Mouse (Mus musculus): ENCODE results near the gene Adam12. TPM values are rescaled to one million over a fixed set of nuclear protein-coding genes. Genes with fewer than 3 reads are reported as not detected.

The Adam12 gene
- total RNA-seq, 2 experiments from 2014 or later = 4.6 to 6.9 TPM

DNA sequence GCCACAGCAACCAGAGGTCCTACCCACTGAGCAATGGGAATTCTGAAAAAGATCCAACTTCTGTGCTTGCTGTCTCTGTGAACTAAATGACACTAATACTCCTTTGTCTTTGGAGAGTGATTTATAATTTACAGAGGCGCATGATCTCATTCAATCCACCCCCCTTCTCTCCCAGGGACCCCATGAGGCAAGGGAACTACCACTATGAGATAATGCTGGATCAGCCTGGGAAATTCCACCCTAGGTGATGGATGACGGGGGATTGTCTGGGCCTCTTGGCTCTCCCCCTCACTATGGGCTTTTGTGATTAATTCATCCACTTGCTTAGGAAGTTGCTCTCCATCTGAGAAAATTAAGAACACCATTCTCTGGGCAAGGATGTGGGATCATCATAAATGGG lies 274.1 kb downstream of the Adam12 start:
- intact Hi-C loops (cut with DNase I; ENCODE audit: low total_unique reads) = loop anchor here (5.0 kb wide), 1 partner anchor 269 kb away; no protein-coding TSS in a partner anchor
- DNase-seq = no peak

DNA sequence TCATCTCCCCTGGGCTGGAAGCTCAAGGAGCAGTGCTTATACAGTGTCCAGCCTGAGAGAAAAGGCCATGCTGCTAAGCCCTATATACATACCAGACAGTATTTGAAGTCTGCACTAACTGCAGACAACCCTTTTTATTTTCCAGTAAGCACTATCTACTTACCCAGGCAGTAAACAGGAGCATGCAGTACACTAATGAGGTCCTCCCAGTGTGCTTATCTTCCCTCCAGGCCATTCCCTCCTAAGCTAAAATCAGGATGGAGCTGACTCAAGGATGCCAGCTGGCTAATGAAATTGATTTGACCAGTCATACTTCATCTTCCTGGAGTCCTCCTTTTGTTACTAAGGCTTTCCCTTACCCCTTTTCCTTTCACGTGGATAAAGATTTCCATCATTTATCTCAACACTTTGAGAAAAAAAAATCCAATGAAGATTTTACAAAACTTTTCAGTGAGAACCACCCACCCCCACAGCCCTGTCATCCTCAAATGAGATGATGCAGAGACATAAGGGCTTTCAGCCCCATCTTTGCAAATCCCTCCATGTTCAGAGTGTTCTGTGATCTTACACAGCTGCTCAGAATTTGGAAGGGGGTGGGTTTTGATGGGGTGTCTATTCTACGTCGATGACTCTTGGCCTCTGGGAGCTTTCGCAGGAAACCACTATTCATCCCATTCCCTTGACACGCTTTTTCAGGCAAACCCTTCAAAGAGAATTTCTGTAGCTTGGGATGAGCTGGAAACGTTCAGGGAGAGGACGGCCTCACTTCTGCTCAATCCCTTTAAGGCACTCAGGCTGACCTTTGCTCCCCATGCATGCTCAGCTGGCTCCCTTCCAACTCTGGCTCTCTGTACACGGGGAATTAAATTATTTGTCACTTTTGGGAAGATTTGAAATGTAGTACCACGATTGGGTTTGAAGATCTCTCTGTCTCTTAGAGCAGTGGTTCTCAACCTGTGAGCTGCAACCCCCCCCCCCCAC lies 277.5 kb downstream of the Adam12 start:
- intact Hi-C loops (cut with DNase I; ENCODE audit: low total_unique reads) = loop anchor here (5.0 kb wide), 1 partner anchor 273 kb away; no protein-coding TSS in a partner anchor
- peak; percentile 15 for DNase-seq

- DNase-seq = no peak
- intact Hi-C loops (cut with DNase I; ENCODE audit: low total_unique reads) = no loop called here
These were observed 280.0 kb downstream of the Adam12 start for GRCm38 (mm10) chr7:133951777-133952545.

GRCm38 (mm10) chr7:133947360-133947759 lies 284.6 kb downstream of the Adam12 start:
- no peak for DNase-seq
- intact Hi-C loops (cut with DNase I; ENCODE audit: low total_unique reads) = no loop called here

DNA sequence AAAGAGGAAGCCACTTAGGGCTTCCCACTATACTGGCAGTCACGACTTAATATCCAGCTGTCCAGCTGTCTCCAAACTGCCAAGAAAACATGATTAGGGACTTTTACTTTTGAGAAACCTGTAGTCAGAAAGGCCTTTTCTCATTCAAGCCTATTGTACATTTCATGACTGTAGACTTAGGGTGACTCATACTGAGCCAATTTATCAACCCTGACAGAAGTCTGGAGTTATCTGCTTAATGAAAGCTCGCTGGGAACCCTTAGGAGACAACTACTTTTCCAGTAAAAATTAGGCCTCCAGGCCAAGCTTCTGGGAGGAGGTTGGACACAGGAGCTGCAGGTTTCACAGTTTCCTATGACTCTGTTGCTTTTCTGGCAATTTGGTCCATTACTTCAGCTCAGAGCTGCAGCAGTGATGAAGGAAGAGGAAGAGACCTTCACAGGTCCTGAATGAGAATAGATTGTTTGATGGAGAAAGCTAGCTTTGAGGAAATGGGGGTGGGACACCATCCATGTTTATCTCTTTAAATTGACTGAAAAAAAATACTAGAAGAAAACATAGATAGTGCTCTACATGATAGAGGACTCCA lies 285.1 kb downstream of the Adam12 start:
- intact Hi-C loops (cut with DNase I; ENCODE audit: low total_unique reads) = no loop called here
- DNase-seq = no peak

GRCm38 (mm10) chr7:133946113-133946512 lies 285.8 kb downstream of the Adam12 start:
- DNase-seq = no peak
- intact Hi-C loops (cut with DNase I; ENCODE audit: low total_unique reads) = no loop called here

- intact Hi-C loops (cut with DNase I; ENCODE audit: low total_unique reads) = no loop called here
- no peak for DNase-seq
These were observed 291.5 kb downstream of the Adam12 start for GRCm38 (mm10) chr7:133940405-133940804.

- intact Hi-C loops (cut with DNase I; ENCODE audit: low total_unique reads) = no loop called here
- DNase-seq = no peak
These were observed 294.5 kb downstream of the Adam12 start for GRCm38 (mm10) chr7:133937473-133937872.

DNA sequence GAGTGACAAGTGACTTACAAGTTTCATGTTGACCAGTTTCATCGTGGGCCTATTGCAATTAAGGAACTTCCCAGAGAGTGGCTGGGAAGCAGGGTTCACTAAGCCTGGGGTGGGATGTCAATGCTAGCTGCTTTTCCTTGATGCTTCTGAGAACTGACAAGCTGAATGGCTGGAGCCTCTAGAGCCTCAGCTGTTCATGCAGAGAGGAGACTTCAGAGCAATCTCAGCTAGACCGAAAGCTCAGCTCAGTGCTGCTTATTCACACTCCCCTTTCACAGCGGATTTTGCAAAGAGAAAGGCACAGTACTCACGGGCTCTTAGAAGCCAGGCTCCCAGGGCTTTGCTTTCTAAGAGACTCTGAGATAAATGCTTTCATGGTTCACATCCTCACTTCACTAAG lies 295.6 kb downstream of the Adam12 start:
- DNase-seq = no peak

GRCm38 (mm10) chr7:133933378-133933777 lies 298.6 kb downstream of the Adam12 start:
- no peak for DNase-seq
- intact Hi-C loops (cut with DNase I; ENCODE audit: low total_unique reads) = no loop called here

More for the DNA sequence above, 295.6 kb downstream of the Adam12 start:
- intact Hi-C loops (cut with DNase I; ENCODE audit: low total_unique reads) = no loop called here

GRCm38 (mm10) chr7:133931481-133931880 lies 300.5 kb downstream of the Adam12 start:
- intact Hi-C loops (cut with DNase I; ENCODE audit: low total_unique reads) = no loop called here
- no peak for DNase-seq

DNA sequence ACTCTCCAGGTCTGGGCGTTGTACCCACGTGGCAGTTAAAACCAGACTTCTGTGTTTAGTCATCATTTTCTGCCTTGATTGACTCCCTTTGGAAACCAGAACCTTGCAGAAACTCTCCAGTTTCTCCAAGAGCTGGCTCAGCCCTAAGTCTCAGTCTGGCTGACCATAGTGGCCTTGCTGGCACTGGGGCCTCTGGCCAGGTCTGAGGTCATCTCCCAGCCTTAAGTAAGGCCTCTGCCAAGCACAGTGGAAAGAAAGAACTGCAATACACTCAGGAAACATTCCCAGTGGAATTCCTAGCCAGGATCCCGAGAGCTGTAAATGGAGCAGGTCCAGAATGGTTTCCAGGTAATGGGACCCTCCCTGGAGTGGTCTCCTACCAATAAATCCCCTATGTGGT lies 303.0 kb downstream of the Adam12 start:
- peak; percentile 23 for DNase-seq
- intact Hi-C loops (cut with DNase I; ENCODE audit: low total_unique reads) = no loop called here

DNA sequence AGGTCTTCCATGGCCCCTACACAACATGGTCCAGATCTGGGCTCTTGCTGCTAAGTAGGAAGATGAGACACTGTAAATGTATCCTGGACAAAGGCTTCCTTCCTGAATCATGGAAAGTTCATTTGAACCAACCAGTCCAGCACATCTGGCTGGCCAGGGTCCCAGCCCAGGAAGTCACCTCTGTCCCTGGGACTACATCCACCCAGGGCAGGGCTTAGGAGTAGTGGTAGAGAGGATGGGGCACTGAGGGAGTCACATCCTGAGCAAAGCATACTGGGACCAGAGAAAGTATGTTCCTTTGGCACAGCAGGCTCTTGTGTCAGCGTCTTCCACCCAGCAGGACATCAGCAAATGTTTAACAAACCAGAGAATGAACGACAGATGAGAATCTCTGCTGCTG lies 306.2 kb downstream of the Adam12 start:
- intact Hi-C loops (cut with DNase I; ENCODE audit: low total_unique reads) = no loop called here
- no peak for DNase-seq

- intact Hi-C loops (cut with DNase I; ENCODE audit: low total_unique reads) = no loop called here
- no peak for DNase-seq
These were observed 308.0 kb downstream of the Adam12 start for GRCm38 (mm10) chr7:133923994-133924393.

DNA sequence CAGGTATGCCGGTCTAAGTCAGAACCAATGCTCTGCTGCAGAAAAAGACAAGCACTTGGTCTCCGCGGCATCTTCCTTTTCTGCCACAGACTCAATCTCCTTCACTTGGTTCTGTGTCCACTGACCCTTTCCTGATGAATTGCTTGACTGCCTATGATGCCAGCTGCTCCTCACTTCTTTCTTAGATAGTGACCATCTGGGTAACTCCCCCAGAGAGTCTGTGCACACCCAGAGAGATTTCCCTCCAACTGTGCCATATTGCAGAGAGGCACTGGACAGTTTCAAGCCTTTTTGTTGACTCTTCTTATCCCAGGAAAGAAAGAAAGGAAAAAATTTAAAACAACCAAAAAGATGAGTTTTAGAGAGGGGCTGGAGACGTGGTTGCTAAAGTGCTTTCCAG lies 310.7 kb downstream of the Adam12 start:
- intact Hi-C loops (cut with DNase I; ENCODE audit: low total_unique reads) = no loop called here
- DNase-seq = no peak

DNA sequence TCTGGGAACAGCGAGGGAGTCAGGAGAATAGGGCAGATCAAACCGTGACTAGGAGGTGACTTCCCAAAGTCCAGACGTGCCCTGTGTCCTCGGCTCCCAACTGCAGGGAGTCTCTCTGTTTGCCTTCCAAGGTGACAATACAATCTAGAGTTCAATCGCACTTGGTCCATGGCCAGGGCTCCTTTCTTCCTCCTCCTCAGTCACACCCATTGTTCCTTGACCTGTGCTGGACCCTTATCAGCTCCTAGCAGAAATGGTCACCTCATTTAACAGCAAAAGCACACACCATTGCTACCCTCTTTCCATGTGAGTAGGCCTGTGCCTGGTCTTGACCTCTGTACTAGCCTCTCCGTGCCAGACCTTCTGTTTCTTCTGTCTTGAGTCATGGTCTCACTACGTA lies 311.2 kb downstream of the Adam12 start:
- no peak for DNase-seq
- intact Hi-C loops (cut with DNase I; ENCODE audit: low total_unique reads) = no loop called here

- DNase-seq = peak; percentile 24
- intact Hi-C loops (cut with DNase I; ENCODE audit: low total_unique reads) = no loop called here
These were observed 312.0 kb downstream of the Adam12 start for GRCm38 (mm10) chr7:133919918-133920317.

GRCm38 (mm10) chr7:133919306-133919705 lies 312.6 kb downstream of the Adam12 start:
- intact Hi-C loops (cut with DNase I; ENCODE audit: low total_unique reads) = no loop called here
- DNase-seq = no peak

- intact Hi-C loops (cut with DNase I; ENCODE audit: low total_unique reads) = no loop called here
- DNase-seq = no peak
These were observed 315.7 kb downstream of the Adam12 start for GRCm38 (mm10) chr7:133916230-133916629.

DNA sequence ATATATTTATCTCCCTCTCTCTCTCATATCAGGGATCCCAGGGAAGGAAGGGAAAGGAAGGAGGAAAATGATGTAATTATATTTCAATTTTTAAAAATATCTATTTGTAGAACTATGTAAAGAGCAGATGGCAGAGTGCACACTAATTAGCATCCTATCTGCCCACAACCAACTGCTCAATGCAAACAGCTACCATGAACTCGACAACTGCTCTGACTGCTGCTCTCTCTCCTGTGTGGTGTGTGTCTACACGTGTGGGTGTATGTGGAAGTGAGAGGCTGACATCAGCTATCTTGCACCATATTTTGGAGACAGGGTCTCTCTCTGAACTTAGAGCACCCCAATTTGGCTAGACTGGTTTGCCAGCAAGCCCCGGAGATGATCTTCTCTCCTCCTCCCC lies 320.1 kb downstream of the Adam12 start:
- no peak for DNase-seq
- intact Hi-C loops (cut with DNase I; ENCODE audit: low total_unique reads) = no loop called here

Measured in gastrocnemius, postnatal 14 days (tissue).